Mouse (Mus musculus) NIH3T3 (cell line): ENCODE results near the gene Ldhc.

Source experiments
- DNase-seq: peaks from one replicate; pipeline ENCODE4 v3.0.0-alpha.2; 2012; ENCODE audit warnings: low read depth

Ldhc gene

DNA sequence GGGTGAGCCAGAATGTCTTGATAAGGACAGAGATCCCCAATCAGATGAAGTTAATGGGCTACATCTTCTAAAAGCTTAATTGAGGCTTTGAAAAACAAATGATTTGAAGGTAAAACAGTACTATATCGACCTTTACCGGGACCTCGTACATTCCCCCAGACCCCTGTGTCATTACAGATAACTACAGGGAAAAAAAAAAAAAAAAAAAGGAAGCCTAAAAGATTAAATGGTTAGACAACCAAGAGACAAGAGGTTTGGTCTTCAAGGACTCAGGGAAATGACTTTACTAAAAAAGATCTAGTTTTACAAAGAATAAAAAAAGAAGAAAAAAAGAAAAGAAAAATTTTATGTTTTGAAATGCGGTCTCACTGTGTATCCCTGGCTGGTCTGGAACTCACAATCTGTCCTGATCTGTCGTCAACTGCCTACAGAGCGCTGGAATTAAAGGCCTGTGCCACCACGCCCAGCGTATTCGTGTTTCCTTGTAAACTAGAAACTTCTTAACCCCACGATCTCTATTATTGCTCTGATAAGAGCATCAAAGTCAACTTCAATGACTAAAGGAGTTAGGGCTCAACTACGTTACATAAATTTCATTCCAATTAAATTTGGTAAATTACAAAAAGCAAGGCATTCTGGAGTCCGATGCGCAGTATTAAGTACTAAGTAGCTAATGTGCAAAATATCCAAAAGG is 57.8 kb downstream of the Ldhc start:
- DNase-seq = peak; percentile 36

- DNase-seq = peak; percentile 92
These were observed 58.7 kb downstream of the Ldhc start, which contains the start of gene Tsg101 for GRCm38 (mm10) chr7:46919551-46920176. Gene Tsg101 (minus strand): TSS chr7:46919969.

DNA sequence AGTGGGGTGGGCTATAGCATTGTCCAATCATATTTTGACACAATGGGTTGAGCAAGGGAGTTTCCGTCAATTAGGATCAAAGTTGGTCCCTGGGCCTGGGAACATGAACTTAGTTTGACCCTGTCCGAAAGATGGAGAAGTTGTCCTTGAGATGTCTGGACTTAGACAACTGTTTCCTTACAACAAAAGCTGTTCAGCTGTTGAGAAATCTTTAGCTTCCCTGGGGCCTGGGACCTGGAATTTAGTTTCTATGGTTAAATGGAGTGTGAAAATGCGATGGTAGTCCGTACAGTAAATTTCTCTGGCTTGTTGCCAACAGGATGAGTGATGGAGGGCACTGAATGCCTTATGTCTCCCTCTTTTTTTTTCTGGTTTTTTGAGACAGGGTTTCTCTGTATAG is 61.1 kb downstream of the Ldhc start:
- DNase-seq = no peak
